Mouse (Mus musculus): ENCODE measurements around the gene Cbfa2t2. TPM values are rescaled to one million over a fixed set of nuclear protein-coding genes. Genes with fewer than 3 reads are reported as not detected.
A peak's percentile ranks its signal among the peaks of the same experiment; 100 is the strongest.
"Not testable (repeated sequence)": the region's sequence is repeated elsewhere in the genome, so short reads cannot be mapped to it uniquely, and the experiment has no call there.

The Cbfa2t2 gene
- polyA plus RNA-seq, 1 experiment from 2014 or later = 8.4 TPM

- ATAC-seq (ENCODE audit: low read depth) = no peak
- Histone ChIP-seq H3K4me3 (replicated peaks) (no peak overlapping the region), H3K9ac (no peak overlapping the region), H3K4me1 (replicated peaks) (peaks cover 15% of the 10 kb centered on the region), H3K27me3 (no peaks in the 10 kb centered on the region), H3K36me3 (no peaks in the 10 kb centered on the region), H3K27ac (no peak overlapping the region), H3K4me2 (no peak overlapping the region), H3K9me3 (replicated peaks) (no peaks in the 10 kb centered on the region)
- WGBS (ENCODE audit: insufficient replicate concordance) = 55% methylated on average over 1 of the region's 1 CpGs
- no peak for DNase-seq
Measured at GRCm38 (mm10) chr2:154474251-154475061, 38.2 kb downstream of the Cbfa2t2 start.

DNA sequence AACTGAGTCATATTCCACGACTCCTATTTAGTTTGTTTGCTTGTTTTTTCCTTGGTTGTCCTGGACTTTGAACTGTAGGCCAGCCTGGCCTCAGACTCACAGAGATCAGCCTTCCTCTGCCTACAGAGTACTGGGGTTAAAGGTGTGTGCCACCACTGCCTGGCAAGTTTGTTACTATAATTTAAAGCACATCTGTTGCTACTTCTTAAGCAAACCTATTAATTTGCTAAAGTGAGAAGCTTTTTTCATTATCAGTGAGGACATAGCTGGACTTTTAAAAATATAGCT is 38.7 kb downstream of the Cbfa2t2 start:
- WGBS (ENCODE audit: insufficient replicate concordance) = 60% methylated on average over 1 of the region's 1 CpGs
- Histone ChIP-seq H3K4me2 (no peak overlapping the region), H3K27ac (no peak overlapping the region), H3K27me3 (no peaks in the 10 kb centered on the region), H3K9me3 (replicated peaks) (no peaks in the 10 kb centered on the region), H3K4me1 (replicated peaks) (peaks cover 15% of the 10 kb centered on the region), H3K9ac (no peak overlapping the region), H3K36me3 (no peaks in the 10 kb centered on the region), H3K4me3 (replicated peaks) (no peak overlapping the region)
- no peak for DNase-seq
- no peak for ATAC-seq (ENCODE audit: low read depth)

DNA sequence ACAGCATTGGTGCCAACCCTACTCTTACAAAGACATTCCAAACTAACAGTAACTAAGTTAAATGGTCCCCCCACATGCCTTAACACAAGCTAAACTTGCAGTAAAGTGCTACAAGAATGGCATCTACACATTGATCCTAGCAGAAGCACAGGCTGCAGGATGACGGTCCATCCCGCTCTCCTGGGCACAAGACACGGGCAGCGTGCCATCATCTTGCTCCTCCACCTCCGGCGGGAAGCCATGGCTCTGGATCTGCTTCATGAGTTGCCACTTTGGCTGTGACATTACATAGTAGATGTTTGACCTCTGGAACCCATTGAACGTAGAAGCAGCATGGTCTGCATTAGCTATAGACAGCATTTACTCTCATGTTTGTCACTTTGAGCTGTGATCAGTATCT is 39.6 kb downstream of the Cbfa2t2 start:
- 86% methylated on average over 7 of the region's 7 CpGs for WGBS (ENCODE audit: insufficient replicate concordance)
- Histone ChIP-seq H3K4me1 (replicated peaks) (peaks cover 15% of the 10 kb centered on the region), H3K9me3 (replicated peaks) (no peaks in the 10 kb centered on the region), H3K27me3 (no peaks in the 10 kb centered on the region), H3K4me3 (replicated peaks) (no peak overlapping the region), H3K36me3 (no peaks in the 10 kb centered on the region), H3K27ac (no peak overlapping the region), H3K4me2 (no peak overlapping the region), H3K9ac (no peak overlapping the region)
- ATAC-seq (ENCODE audit: low read depth) = no peak
- DNase-seq = no peak

DNA sequence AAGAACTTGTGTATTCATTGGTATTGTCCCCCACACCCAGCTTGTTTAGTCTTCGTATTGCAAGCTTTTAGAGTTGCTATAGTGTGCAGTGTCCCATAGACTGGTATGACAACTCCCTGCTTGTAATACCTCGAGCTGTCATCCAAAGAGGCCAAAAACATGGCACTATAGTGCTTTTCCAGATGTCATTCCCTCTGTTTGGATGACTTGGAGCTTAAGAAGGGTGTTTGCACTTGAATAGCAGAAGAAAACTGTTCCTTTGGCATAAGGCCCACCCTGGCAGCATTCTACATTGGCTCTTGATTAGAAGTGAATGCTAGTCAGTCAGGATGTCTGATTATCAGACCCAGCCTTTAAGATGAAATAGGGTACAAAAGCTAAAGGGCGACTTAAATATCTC is 40.7 kb downstream of the Cbfa2t2 start:
- DNase-seq (no peak), ATAC-seq (ENCODE audit: low read depth) (no peak)
- Histone ChIP-seq H3K27ac (no peak overlapping the region), H3K9me3 (replicated peaks) (no peaks in the 10 kb centered on the region), H3K4me3 (replicated peaks) (no peak overlapping the region), H3K4me2 (no peak overlapping the region), H3K9ac (no peak overlapping the region), H3K36me3 (no peaks in the 10 kb centered on the region), H3K27me3 (no peaks in the 10 kb centered on the region), H3K4me1 (replicated peaks) (peaks cover 15% of the 10 kb centered on the region)
- WGBS (ENCODE audit: insufficient replicate concordance) = 69% methylated on average over 3 of the region's 3 CpGs

GRCm38 (mm10) chr2:154491788-154492187 is 55.5 kb downstream of the Cbfa2t2 start:
- H3K27ac ChIP-seq = no peak overlapping the region
- no peaks in the 10 kb centered on the region for H3K4me1 ChIP-seq (replicated peaks)
- no peak overlapping the region for H3K4me3 ChIP-seq (replicated peaks)
- no peaks in the 10 kb centered on the region for H3K9me3 ChIP-seq (replicated peaks)
- no peak for ATAC-seq (ENCODE audit: low read depth)
- no peak for DNase-seq
- H3K4me2 ChIP-seq = no peak overlapping the region
- H3K9ac ChIP-seq = no peak overlapping the region
- no peaks in the 10 kb centered on the region for H3K36me3 ChIP-seq
- H3K27me3 ChIP-seq = no peaks in the 10 kb centered on the region

GRCm38 (mm10) chr2:154493559-154493958 is 57.3 kb downstream of the Cbfa2t2 start:
- not testable (repeated sequence) for ATAC-seq (ENCODE audit: low read depth); H3K27me3 ChIP-seq; H3K9ac ChIP-seq; H3K36me3 ChIP-seq; H3K9me3 ChIP-seq (replicated peaks); DNase-seq; H3K4me3 ChIP-seq (replicated peaks); H3K4me1 ChIP-seq (replicated peaks); H3K4me2 ChIP-seq; H3K27ac ChIP-seq
- WGBS (ENCODE audit: insufficient replicate concordance) = 35% methylated on average over 2 of the region's 2 CpGs

DNA sequence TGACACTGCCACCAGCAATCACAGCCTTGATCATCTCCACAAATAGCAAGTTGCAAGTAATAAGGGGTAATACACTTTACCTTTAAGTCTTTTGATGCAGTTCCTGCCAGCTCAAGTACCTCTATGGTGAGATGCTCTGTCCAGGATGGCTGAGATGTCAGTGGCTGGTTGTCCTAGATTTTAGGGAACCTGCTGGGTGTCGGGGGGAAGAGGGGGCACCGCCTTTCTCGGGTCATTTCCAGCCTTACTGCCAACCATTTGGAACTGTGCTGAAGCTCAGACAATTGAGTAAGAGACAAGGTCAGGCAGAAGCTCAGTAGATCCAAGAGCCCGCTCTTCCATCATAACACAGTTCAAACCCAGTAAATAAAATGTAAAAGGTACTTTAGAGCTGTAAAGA is 58.7 kb downstream of the Cbfa2t2 start:
- no peak for DNase-seq
- H3K27ac ChIP-seq = no peak overlapping the region
- 77% methylated on average over 4 of the region's 4 CpGs for WGBS (ENCODE audit: insufficient replicate concordance)
- peaks cover 15% of the 10 kb centered on the region for H3K4me1 ChIP-seq (replicated peaks)
- no peak for ATAC-seq (ENCODE audit: low read depth)
- H3K4me2 ChIP-seq = no peak overlapping the region
- H3K4me3 ChIP-seq (replicated peaks) = no peak overlapping the region
- H3K9ac ChIP-seq = no peak overlapping the region
- H3K9me3 ChIP-seq (replicated peaks) = no peaks in the 10 kb centered on the region
- no peaks in the 10 kb centered on the region for H3K36me3 ChIP-seq
- H3K27me3 ChIP-seq = no peaks in the 10 kb centered on the region

- DNase-seq (no peak), ATAC-seq (ENCODE audit: low read depth) (no peak)
- no peak overlapping the region for H3K27ac ChIP-seq
- H3K27me3 ChIP-seq = no peaks in the 10 kb centered on the region
- H3K4me2 ChIP-seq = no peak overlapping the region
- H3K9me3 ChIP-seq (replicated peaks) = no peaks in the 10 kb centered on the region
- H3K36me3 ChIP-seq = peaks cover 7% of the 10 kb centered on the region; the same call in 1 of the 2 replicates
- H3K9ac ChIP-seq = no peak overlapping the region
- peaks cover 15% of the 10 kb centered on the region for H3K4me1 ChIP-seq (replicated peaks)
- WGBS (ENCODE audit: insufficient replicate concordance) = 49% methylated on average over 5 of the region's 5 CpGs
- no peak overlapping the region for H3K4me3 ChIP-seq (replicated peaks)
Measured at GRCm38 (mm10) chr2:154498571-154498970, 62.3 kb downstream of the Cbfa2t2 start.

DNA sequence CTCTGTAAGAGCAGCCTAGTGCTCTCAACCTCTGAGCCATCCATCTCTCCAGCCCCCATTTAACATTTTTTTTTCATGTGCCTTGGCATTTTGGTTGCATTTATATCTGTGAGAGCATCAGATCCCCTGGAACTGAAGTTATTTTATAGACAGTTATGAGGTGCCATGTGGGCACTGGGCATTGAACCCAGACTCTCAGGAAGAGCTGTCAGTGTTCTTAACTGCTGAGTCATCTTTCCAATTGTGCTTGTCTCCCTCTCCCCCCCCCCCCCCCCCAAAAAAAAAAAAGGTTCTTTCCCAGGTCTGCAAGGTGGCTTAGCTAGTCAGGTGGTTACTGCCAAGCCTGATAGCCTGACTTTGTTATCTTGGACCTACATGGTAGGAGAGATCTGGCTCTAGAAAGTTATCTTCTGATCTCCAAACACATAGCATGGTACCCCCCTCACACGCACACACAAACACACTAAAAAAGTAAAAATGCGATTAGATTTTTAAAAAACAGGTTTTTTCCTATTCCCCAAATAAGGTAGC is 63.5 kb downstream of the Cbfa2t2 start:
- H3K9me3 ChIP-seq (replicated peaks) = no peaks in the 10 kb centered on the region
- ATAC-seq (ENCODE audit: low read depth) (peak; percentile 64; the same call in 1 of the 2 replicates), DNase-seq (no peak)
- no peak overlapping the region for H3K4me3 ChIP-seq (replicated peaks)
- H3K27ac ChIP-seq = peak overlapping the region; percentile 9; the same call in 1 of the 2 replicates
- H3K27me3 ChIP-seq = no peaks in the 10 kb centered on the region
- peaks cover 13% of the 10 kb centered on the region; the same call in 1 of the 2 replicates for H3K36me3 ChIP-seq
- H3K9ac ChIP-seq = no peak overlapping the region
- WGBS (ENCODE audit: insufficient replicate concordance) = 43% methylated on average over 2 of the region's 2 CpGs
- H3K4me1 ChIP-seq (replicated peaks) = peaks cover 15% of the 10 kb centered on the region
- no peak overlapping the region for H3K4me2 ChIP-seq

DNA sequence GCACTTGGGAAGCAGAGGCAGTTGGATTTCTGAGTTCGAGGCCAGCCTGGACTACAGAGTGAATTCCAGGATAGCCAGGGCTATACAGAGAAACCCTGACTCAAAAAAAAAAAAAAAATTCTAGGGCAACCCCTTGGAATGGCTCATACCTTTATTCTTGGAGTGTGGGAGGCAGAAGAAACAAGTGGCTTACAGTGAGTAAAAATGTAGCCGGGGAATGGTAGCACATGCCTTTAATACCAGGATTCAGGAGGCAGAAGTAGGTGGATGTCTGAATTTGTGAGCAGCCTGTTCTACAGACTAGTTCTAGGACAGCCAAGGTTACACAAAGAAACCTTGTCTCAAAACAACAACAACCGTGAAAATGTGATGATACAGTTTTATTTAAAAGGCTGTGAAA is 64.5 kb downstream of the Cbfa2t2 start:
- DNase-seq (no peak), ATAC-seq (ENCODE audit: low read depth) (no peak)
- Histone ChIP-seq H3K4me3 (replicated peaks) (no peak overlapping the region), H3K9me3 (replicated peaks) (no peaks in the 10 kb centered on the region), H3K4me1 (replicated peaks) (peaks cover 15% of the 10 kb centered on the region), H3K36me3 (peaks cover 15% of the 10 kb centered on the region; the same call in 1 of the 2 replicates), H3K4me2 (no peak overlapping the region), H3K27me3 (no peaks in the 10 kb centered on the region), H3K9ac (no peak overlapping the region), H3K27ac (no peak overlapping the region)
- WGBS (ENCODE audit: insufficient replicate concordance) = 87% methylated on average over 3 of the region's 3 CpGs

DNA sequence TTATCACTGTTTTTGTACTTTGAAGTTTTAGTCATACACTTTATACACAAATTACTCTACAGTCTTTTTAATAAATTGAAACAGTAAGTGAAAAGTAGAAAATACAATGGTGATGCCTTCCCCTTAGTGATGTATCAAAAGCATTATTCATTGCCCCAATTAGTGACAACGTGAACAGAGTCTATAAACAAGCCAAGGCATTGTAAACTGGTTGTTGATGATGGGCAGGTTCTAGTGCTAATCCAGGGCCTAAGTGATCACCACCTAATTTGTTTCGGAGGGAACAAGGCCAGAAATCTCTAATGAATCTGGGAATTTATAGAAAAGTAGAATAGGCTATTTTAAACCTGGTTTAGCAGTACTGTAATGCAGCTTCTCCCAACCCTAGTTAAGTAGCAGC is 70.8 kb downstream of the Cbfa2t2 start:
- Histone ChIP-seq H3K27ac (no peak overlapping the region), H3K4me1 (replicated peaks) (peaks cover 12% of the 10 kb centered on the region), H3K4me3 (replicated peaks) (no peak overlapping the region), H3K36me3 (peaks cover 36% of the 10 kb centered on the region), H3K27me3 (no peaks in the 10 kb centered on the region), H3K4me2 (no peak overlapping the region), H3K9me3 (replicated peaks) (no peaks in the 10 kb centered on the region), H3K9ac (no peak overlapping the region)
- no peak for ATAC-seq (ENCODE audit: low read depth)
- DNase-seq = no peak
- 78% methylated on average over 2 of the region's 2 CpGs for WGBS (ENCODE audit: insufficient replicate concordance)
